Mouse (Mus musculus) testis, adult 2 months (tissue): ENCODE results near the gene Fam160a2. TPM values are rescaled to one million over a fixed set of nuclear protein-coding genes. Genes with fewer than 3 reads are reported as not detected.
"Not testable (repeated sequence)": the region's sequence is repeated elsewhere in the genome, so short reads cannot be mapped to it uniquely, and the experiment has no call there.

Experiments used
- H3K27ac ChIP-seq: fragments of 200-500 bp; 2 replicates; pipeline ENCODE4 v1.5.1; 2012; ENCODE audit warnings: low read depth, low read length; ENCODE audit not compliant: control insufficient read depth, insufficient read depth
- H3K27me3 ChIP-seq: fragments of 200-500 bp; 2 replicates; pipeline ENCODE4 v1.6.1; 2012; ENCODE audit warnings: mild to moderate bottlenecking, low read length, moderate library complexity; ENCODE audit not compliant: control insufficient read depth, insufficient read depth
- H3K36me3 ChIP-seq: fragments of 200-500 bp; 2 replicates; pipeline ENCODE4 v1.6.1; 2012; ENCODE audit warnings: mild to moderate bottlenecking, low read length; ENCODE audit not compliant: control insufficient read depth, insufficient read depth
- H3K4me1 ChIP-seq: fragments of 200-500 bp; 2 replicates; pipeline ENCODE4 v1.6.1; 2012; ENCODE audit warnings: low read length; ENCODE audit not compliant: control insufficient read depth, insufficient read depth
- H3K4me3 ChIP-seq: fragments of 200-500 bp; 2 replicates; pipeline ENCODE4 v1.5.1; 2012; ENCODE audit warnings: low read depth, mild to moderate bottlenecking, low read length, moderate library complexity, mixed read lengths; ENCODE audit not compliant: control insufficient read depth
- CTCF ChIP-seq: fragments of 200-500 bp; IDR thresholded peaks from 2 replicates; pipeline ENCODE4 v1.5.1; 2012; ENCODE audit warnings: low read depth, mild to moderate bottlenecking, inconsistent platforms, low read length, moderate library complexity; ENCODE audit not compliant: control insufficient read depth, insufficient read depth, insufficient replicate concordance
- POLR2A ChIP-seq: fragments of 200-500 bp; IDR thresholded peaks from 2 replicates; pipeline ENCODE4 v1.6.1; 2012; ENCODE audit warnings: low read depth, mild to moderate bottlenecking, inconsistent platforms, low read length, moderate library complexity; ENCODE audit not compliant: control insufficient read depth
- polyA plus RNA-seq: library from polyadenylated mRNA; depleted of rRNA; stranded (reverse); fragments of >200 nt; gene quantifications from 2 replicates; pipeline ENCODE4 v1.2.3, GENCODE M21; 2012

Fam160a2 gene
- polyA plus RNA-seq, 1 experiment = 73.7 TPM

DNA sequence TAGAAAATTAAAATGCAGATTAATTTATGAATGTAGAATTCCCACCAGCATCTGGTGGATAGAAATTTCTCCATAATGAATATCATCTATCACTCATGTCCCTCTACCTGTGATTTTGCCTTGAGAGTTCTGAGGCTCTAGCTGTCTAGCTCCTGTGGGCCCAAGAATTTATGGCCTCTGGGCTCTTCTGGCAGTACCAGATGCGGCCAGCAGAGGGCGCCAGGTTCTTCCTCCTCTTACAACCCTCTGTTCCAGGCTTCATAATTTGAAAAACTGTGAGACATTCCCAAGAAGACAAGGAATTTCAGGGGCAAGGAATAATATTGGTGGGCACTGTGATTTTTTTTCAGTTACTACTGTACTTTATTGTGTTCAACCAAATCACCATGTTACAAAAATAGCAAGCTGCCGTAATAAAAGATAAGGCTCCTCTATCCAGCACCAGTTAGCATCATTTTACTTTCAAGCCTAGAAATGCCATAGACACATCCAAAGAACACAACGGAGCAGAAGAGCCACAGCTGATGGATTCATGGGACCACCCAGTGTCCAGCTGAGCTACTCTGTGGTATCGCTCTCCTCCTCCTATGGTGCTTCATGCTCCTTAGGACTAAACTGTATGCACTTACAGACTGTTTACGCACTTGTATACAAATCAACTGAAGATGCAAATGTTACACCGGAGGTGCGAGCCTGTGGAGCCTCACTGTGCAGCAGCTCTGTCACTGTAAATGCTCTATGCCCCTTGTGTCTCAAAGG lies 12.2 kb upstream of the Fam160a2 start:
- not testable (repeated sequence) for H3K27me3 ChIP-seq, H3K27ac ChIP-seq
- peak; percentile 91 for TF ChIP-seq CTCF

DNA sequence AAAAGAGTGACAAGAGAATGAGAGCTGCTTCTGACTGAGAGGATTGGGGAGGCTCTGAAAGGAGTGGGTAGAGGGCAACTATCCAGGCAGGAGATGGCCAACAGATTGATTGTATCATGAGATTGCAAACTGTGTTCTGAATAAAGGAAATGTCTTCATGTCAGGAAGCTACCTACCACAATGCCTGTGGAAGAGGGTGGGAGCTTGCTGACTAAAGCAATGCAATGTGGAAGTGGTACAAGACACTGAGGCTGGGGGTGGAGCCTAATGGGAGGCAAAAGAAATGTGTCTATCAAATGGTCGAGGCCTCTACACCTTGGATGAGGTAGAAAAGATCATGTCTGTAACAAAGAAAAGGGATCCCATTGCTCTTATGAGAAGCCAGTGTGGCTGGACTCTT lies 6.5 kb upstream of the Fam160a2 start:
- no peaks in the 10 kb centered on the region for H3K36me3 ChIP-seq
- H3K27ac ChIP-seq = no peak overlapping the region
- H3K27me3 ChIP-seq = no peaks in the 10 kb centered on the region
- TF ChIP-seq CTCF = no peak
- no peak for TF ChIP-seq POLR2A
- peaks cover 7% of the 10 kb centered on the region for H3K4me1 ChIP-seq
- H3K4me3 ChIP-seq = no peak overlapping the region

More for the DNA sequence above, 12.2 kb upstream of the Fam160a2 start:
- not testable (repeated sequence) for H3K4me1 ChIP-seq, H3K36me3 ChIP-seq
- peak overlapping the region; percentile 80; the same call in 1 of the 2 replicates for H3K4me3 ChIP-seq

GRCm38 (mm10) chr7:105404268-105404667 lies 4.4 kb upstream of the Fam160a2 start, which contains the start of gene Cnga4:
Cnga4 (plus strand) TSS chr7:105404568.
- H3K4me3 ChIP-seq = peak within 1 kb of the TSS; percentile 42
- H3K4me1 ChIP-seq = peaks cover 12% of the 10 kb centered on the region
- H3K36me3 ChIP-seq = no peaks in the 10 kb centered on the region
- no peaks in the 10 kb centered on the region for H3K27me3 ChIP-seq
- H3K27ac ChIP-seq = no peak within 1 kb of the TSS
- TF ChIP-seq POLR2A (no peak), CTCF (no peak)

- Histone ChIP-seq H3K4me1 (peaks cover 5% of the 10 kb centered on the region), H3K36me3 (no peaks in the 10 kb centered on the region), H3K27ac (peak overlapping the region; percentile 82)
Observed at GRCm38 (mm10) chr7:105399058-105399934, 558 bp downstream of the Fam160a2 start.

GRCm38 (mm10) chr7:105396126-105396525 lies 3.7 kb downstream of the Fam160a2 start:
- TF ChIP-seq CTCF (no peak), POLR2A (no peak)
- peaks cover 5% of the 10 kb centered on the region for H3K4me1 ChIP-seq
- H3K27ac ChIP-seq = no peak overlapping the region
- H3K4me3 ChIP-seq = no peak overlapping the region
- H3K36me3 ChIP-seq = no peaks in the 10 kb centered on the region
- no peaks in the 10 kb centered on the region for H3K27me3 ChIP-seq

More at GRCm38 (mm10) chr7:105399058-105399934, 558 bp downstream of the Fam160a2 start:
- Histone ChIP-seq H3K4me3 (peak overlapping the region; percentile 89), H3K27me3 (no peaks in the 10 kb centered on the region)
- TF ChIP-seq POLR2A (no peak), CTCF (no peak)

- Histone ChIP-seq H3K4me1 (peaks cover 4% of the 10 kb centered on the region), H3K4me3 (no peak overlapping the region), H3K27me3 (no peaks in the 10 kb centered on the region), H3K36me3 (no peaks in the 10 kb centered on the region), H3K27ac (no peak overlapping the region)
- no peak for TF ChIP-seq POLR2A
- TF ChIP-seq CTCF = no peak
Observed at GRCm38 (mm10) chr7:105395131-105395820, 4.6 kb downstream of the Fam160a2 start.
